Mouse (Mus musculus) CD4-positive, CD25-positive, alpha-beta regulatory T cell, adult 2 months (primary cell): Measurements from ENCODE around the gene Chrna7.

Source experiments
- DNase-seq: peaks from one replicate; pipeline ENCODE4 v3.0.0-alpha.2; 2012; ENCODE audit warnings: low read depth, low spot score

Chrna7 gene

DNA sequence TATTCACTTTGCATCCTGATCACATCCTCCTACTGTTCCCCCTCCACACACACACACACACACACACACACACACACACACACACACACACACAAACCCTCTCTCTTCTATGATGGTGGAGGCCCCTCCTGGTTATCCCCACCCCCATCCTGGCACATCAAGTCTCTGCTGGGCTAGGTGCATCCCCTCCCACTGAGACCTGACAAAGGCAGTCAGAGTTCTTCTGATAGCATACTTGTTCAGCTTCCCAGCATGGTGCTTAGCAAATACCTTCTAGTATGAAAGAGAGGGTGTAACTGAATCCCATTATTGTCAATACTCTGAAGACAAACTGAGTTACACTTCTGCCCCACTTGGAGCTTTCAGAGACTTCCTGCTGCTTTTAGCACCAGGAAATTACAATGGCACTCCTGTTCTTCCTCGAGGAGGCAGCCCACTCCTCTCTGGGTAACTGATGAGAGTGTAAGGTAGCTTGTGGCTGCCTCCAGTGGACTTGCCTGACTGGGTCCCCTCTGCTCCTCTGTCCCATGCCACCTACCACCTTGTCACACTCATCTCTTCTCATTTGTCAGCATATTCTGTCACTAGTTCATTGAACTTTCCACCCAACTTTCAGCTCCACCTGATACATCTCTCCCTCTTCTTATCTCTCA lies 127.9 kb downstream of the Chrna7 start:
- DNase-seq, result no peak

DNA sequence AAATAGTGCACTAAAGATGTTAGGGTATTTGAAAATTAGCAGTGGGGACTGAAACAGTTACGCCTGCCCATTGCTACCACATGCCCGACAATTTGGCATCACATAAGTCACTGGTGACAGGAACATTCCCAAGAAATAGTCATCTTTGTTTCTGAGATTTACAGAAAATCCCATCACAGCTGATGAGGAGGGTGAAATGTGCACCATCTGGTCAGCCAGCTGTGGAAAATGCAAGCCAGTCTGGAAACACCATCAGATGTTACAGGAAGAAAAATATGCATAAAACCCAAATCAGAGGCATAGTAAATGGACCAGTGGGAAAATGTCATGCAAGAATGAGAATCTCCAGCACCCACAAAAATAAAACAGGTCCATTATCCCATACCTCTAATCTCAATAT lies 151.4 kb downstream of the Chrna7 start:
- no peak for DNase-seq
